Comparison of ENCODE assay signal across 8 mouse cellular contexts in genomic region chr10:25118674-25119670, GRCm38 (mm10).
A peak's percentile ranks its signal among the peaks of the same experiment; 100 is the strongest.
DNase-seq lines count a peak whose midpoint lies in the region; ATAC-seq and TF ChIP-seq lines count a peak whose summit lies in the region.

No protein-coding gene starts in this region.

- H3K27ac ChIP-seq in heart, postnatal 0 days (ENCODE audit: low read depth): no peak overlapping the region
- H3K27ac ChIP-seq in hindbrain, embryonic 14.5 days: no peak overlapping the region

- no peaks in the 10 kb centered on the region for H3K27me3 ChIP-seq in heart, postnatal 0 days (ENCODE audit: control insufficient read depth, insufficient read depth, low read length)
- no peaks in the 10 kb centered on the region for H3K27me3 ChIP-seq in megakaryocyte, embryonic 14.5 days (replicated peaks)
- H3K27me3 ChIP-seq in hindbrain, embryonic 14.5 days (ENCODE audit: control insufficient read depth, insufficient read depth, low read length): no peaks in the 10 kb centered on the region

- peaks cover 9% of the 10 kb centered on the region; the same call in 1 of the 2 replicates for H3K4me1 ChIP-seq in heart, postnatal 0 days (ENCODE audit: control insufficient read depth, insufficient read depth)
- H3K4me1 ChIP-seq in megakaryocyte, embryonic 14.5 days: peaks cover 46% of the 10 kb centered on the region
- H3K4me1 ChIP-seq in hindbrain, embryonic 14.5 days (replicated peaks; ENCODE audit: control insufficient read depth, insufficient read depth, low read length): no peaks in the 10 kb centered on the region

- H3K36me3 ChIP-seq in heart, postnatal 0 days (replicated peaks; ENCODE audit: control insufficient read depth, insufficient read depth, low read length): no peaks in the 10 kb centered on the region
- no peaks in the 10 kb centered on the region for H3K36me3 ChIP-seq in megakaryocyte, embryonic 14.5 days (replicated peaks; ENCODE audit: low read length)
- H3K36me3 ChIP-seq in hindbrain, embryonic 14.5 days (replicated peaks; ENCODE audit: control insufficient read depth, insufficient read depth): no peaks in the 10 kb centered on the region

- no peak overlapping the region for H3K9ac ChIP-seq in heart, postnatal 0 days (replicated peaks; ENCODE audit: low read depth, low read length)
- H3K9ac ChIP-seq in hindbrain, embryonic 14.5 days: no peak overlapping the region

- H3K9me3 ChIP-seq in heart, postnatal 0 days (replicated peaks; ENCODE audit: control insufficient read depth, low read length): no peaks in the 10 kb centered on the region
- H3K9me3 ChIP-seq in megakaryocyte, embryonic 14.5 days: 0 out of 2 replicates have a peak, but pooled peaks cover 2% of the 10 kb centered on the region
- H3K9me3 ChIP-seq in hindbrain, embryonic 14.5 days (ENCODE audit: control insufficient read depth, low read length): no peaks in the 10 kb centered on the region

- TF ChIP-seq EP300 in heart, postnatal 0 days (IDR thresholded peaks at IDR 0.05; ENCODE audit: low read depth): no peak

- no peak; the same call in 1 of the 2 replicates for TF ChIP-seq CTCF in heart, postnatal 0 days (IDR thresholded peaks at IDR 0.05; ENCODE audit: low read depth)

- DNase-seq in A20 (ENCODE audit: low read depth, low spot score): peak; percentile 74
- DNase-seq in CD8-positive naive resting alpha-beta T cell, adult 2 months (ENCODE audit: low read depth in 2 of 2, low spot score in 2 of 2): peak; percentile 1 to 3
- no peak for DNase-seq in heart, postnatal 0 days (ENCODE audit: low spot score)
- peak; percentile 58 to 70 for DNase-seq in thymus, postnatal 36 days
- no peak for DNase-seq in hindbrain, embryonic 14.5 days (ENCODE audit: low spot score)
- no peak for DNase-seq in layer of hippocampus, adult 9-10 months (ENCODE audit: low spot score)
- no peak for DNase-seq in cerebellum, postnatal 14 days

- H3K4me2 ChIP-seq in heart, postnatal 0 days (ENCODE audit: low read depth, low read length): peak overlapping the region; percentile 42
- no peak overlapping the region for H3K4me2 ChIP-seq in hindbrain, embryonic 14.5 days (replicated peaks)

- WGBS in heart, postnatal 0 days: 26% methylated on average over 17 of the region's 17 CpGs
- 38% methylated on average over 17 of the region's 17 CpGs for WGBS in hindbrain, embryonic 14.5 days

- H3K4me3 ChIP-seq in heart, postnatal 0 days (ENCODE audit: low read depth, low read length): peak overlapping the region; percentile 4; the same call in 1 of the 2 replicates
- peak overlapping the region; percentile 86 for H3K4me3 ChIP-seq in megakaryocyte, embryonic 14.5 days (replicated peaks)
- no peak overlapping the region for H3K4me3 ChIP-seq in hindbrain, embryonic 14.5 days (replicated peaks; ENCODE audit: low read length)

- no peak for ATAC-seq in heart, postnatal 0 days (ENCODE audit: insufficient read depth, low read depth)
- ATAC-seq in hindbrain, embryonic 14.5 days (ENCODE audit: low FRiP score): no peak

Comparison
In these comparisons a context has a peak if more than half of its experiments do, and no peak if none do; other contexts are left out.
1. DNase-seq: peak in A20 (single experiment), CD8-positive naive resting alpha-beta T cell, adult 2 months (2 of 2) and thymus, postnatal 36 days (2 of 2); none in heart, postnatal 0 days (single experiment), hindbrain, embryonic 14.5 days (single experiment), layer of hippocampus, adult 9-10 months (single experiment) and cerebellum, postnatal 14 days (0 of 2).